Mouse (Mus musculus) erythroblast, embryonic 14.5 days (primary cell): Measurements from ENCODE around the gene Tatdn3. TPM values are rescaled to one million over a fixed set of nuclear protein-coding genes. Genes with fewer than 3 reads are reported as not detected.
"Not testable (repeated sequence)": the region's sequence is repeated elsewhere in the genome, so short reads cannot be mapped to it uniquely, and the experiment has no call there.

Experiments used
- H3K27me3 ChIP-seq: 2 replicates; pipeline ENCODE4 v1.6.1; 2012; ENCODE audit warnings: inconsistent platforms; ENCODE audit not compliant: control insufficient read depth
- H3K36me3 ChIP-seq: 2 replicates; pipeline ENCODE4 v1.6.1; 2012; ENCODE audit warnings: mild to moderate bottlenecking, inconsistent platforms; ENCODE audit not compliant: control insufficient read depth
- H3K4me1 ChIP-seq: 2 replicates; pipeline ENCODE4 v1.6.1; 2012; ENCODE audit warnings: inconsistent platforms; ENCODE audit not compliant: control insufficient read depth
- H3K4me3 ChIP-seq: replicated peaks from 2 replicates; pipeline ENCODE3; 2012; ENCODE audit warnings: moderate library complexity, mild to moderate bottlenecking, inconsistent platforms
- H3K9me3 ChIP-seq: 2 replicates; pipeline ENCODE4 v1.6.1; 2012; ENCODE audit warnings: low read length, inconsistent platforms, mixed read lengths; ENCODE audit not compliant: control insufficient read depth
- GATA1 ChIP-seq: IDR thresholded peaks from 2 replicates; pipeline ENCODE4 v1.6.1; 2012; ENCODE audit warnings: low read length, inconsistent platforms, mixed read lengths
- TAL1 ChIP-seq: IDR thresholded peaks from 3 replicates; pipeline ENCODE4 v1.6.1; 2012; ENCODE audit warnings: low read length, inconsistent platforms, mixed read lengths
- polyA plus RNA-seq: library from polyadenylated mRNA; stranded (reverse); fragments of >175 nt; gene quantifications from 2 replicates; pipeline ENCODE4 v1.2.3, GENCODE M21; 2012

Gene Tatdn3
- polyA plus RNA-seq, 1 experiment, result 0.04 TPM

- TF ChIP-seq TAL1 (no peak), GATA1 (no peak)
- Histone ChIP-seq H3K36me3 (peaks cover 3% of the 10 kb centered on the region), H3K9me3 (peaks cover 2% of the 10 kb centered on the region; the same call in 1 of the 2 replicates), H3K4me1 (peaks cover 11% of the 10 kb centered on the region), H3K27me3 (no peaks in the 10 kb centered on the region), H3K4me3 (no peak overlapping the region)
Observed at GRCm38 (mm10) chr1:191046231-191046824, 16.4 kb downstream of the Tatdn3 start.

DNA sequence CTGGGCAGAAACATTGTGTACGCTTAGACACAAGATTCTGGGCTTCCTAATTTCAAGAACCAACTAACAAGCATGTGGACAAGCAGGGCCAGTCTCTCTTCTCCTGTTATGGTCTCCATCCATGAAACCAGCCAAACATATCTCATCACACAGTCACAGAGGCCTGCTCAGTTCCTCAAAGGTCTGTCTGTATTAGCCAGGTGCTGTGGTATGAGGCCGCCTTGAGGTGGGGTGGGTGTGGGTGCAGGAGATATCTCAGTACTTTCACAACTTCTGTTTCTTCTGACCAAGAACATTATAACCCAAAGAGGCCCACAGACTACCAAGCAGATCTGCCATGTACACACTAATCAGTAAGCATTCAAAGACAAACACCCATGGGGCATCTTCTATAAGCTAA is 17.5 kb downstream of the Tatdn3 start:
- Histone ChIP-seq H3K4me3 (no peak overlapping the region), H3K36me3 (no peaks in the 10 kb centered on the region), H3K4me1 (peaks cover 11% of the 10 kb centered on the region), H3K27me3 (no peaks in the 10 kb centered on the region), H3K9me3 (no peaks in the 10 kb centered on the region)
- TF ChIP-seq GATA1, result no peak
- TF ChIP-seq TAL1, result no peak

- TF ChIP-seq TAL1 (no peak), GATA1 (no peak)
- no peaks in the 10 kb centered on the region for H3K27me3 ChIP-seq
- H3K36me3 ChIP-seq, result no peaks in the 10 kb centered on the region
- peaks cover 11% of the 10 kb centered on the region for H3K4me1 ChIP-seq
- no peaks in the 10 kb centered on the region for H3K9me3 ChIP-seq
- no peak overlapping the region for H3K4me3 ChIP-seq
Observed at GRCm38 (mm10) chr1:191042688-191043087, 20.0 kb downstream of the Tatdn3 start.

DNA sequence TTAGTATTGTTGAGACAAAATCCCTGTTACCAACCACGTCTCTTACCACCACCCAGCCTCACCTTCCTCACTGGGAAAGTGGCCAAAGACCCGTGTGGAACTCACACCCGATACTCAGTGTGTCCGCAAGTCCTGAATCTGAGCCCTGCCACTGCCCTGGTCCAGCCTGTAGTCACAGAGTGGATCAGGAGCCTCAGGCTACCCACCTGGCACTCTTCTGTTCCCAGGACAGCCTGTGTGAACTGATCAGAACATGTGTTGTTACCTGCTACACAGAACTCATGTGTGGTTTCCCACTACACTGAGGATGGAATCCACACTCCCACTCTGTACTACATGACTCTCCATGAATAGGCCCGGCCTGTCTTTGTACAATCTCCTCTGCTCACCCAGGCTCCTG is 20.6 kb downstream of the Tatdn3 start:
- TF ChIP-seq GATA1 (no peak), TAL1 (no peak)
- H3K9me3 ChIP-seq, result no peaks in the 10 kb centered on the region
- H3K36me3 ChIP-seq, result no peaks in the 10 kb centered on the region
- H3K27me3 ChIP-seq, result no peaks in the 10 kb centered on the region
- peaks cover 11% of the 10 kb centered on the region for H3K4me1 ChIP-seq
- H3K4me3 ChIP-seq, result no peak overlapping the region

- Histone ChIP-seq H3K4me3 (no peak overlapping the region), H3K4me1 (peaks cover 11% of the 10 kb centered on the region), H3K36me3 (no peaks in the 10 kb centered on the region), H3K9me3 (no peaks in the 10 kb centered on the region), H3K27me3 (peaks cover 2% of the 10 kb centered on the region; the same call in 1 of the 2 replicates)
- TF ChIP-seq GATA1 (no peak), TAL1 (no peak)
Observed at GRCm38 (mm10) chr1:191041352-191041751, 21.4 kb downstream of the Tatdn3 start.

- TF ChIP-seq TAL1 (no peak), GATA1 (no peak)
- no peaks in the 10 kb centered on the region for H3K36me3 ChIP-seq
- no peaks in the 10 kb centered on the region for H3K9me3 ChIP-seq
- H3K4me1 ChIP-seq, result peaks cover 8% of the 10 kb centered on the region
- H3K4me3 ChIP-seq, result no peak overlapping the region
- peaks cover 7% of the 10 kb centered on the region; the same call in 1 of the 2 replicates for H3K27me3 ChIP-seq
Observed at GRCm38 (mm10) chr1:191037999-191038398, 24.7 kb downstream of the Tatdn3 start.

- Histone ChIP-seq H3K27me3 (peaks cover 7% of the 10 kb centered on the region; the same call in 1 of the 2 replicates), H3K9me3 (no peaks in the 10 kb centered on the region), H3K4me3 (no peak within 1 kb of the TSS), H3K4me1 (no peaks in the 10 kb centered on the region), H3K36me3 (no peaks in the 10 kb centered on the region)
- TF ChIP-seq GATA1 (no peak), TAL1 (no peak)
Observed at GRCm38 (mm10) chr1:191036554-191037334, 26.0 kb downstream of the Tatdn3 start, which contains the start of gene Spata45. Gene Spata45, plus strand, starts transcription at chr1:191036639.

DNA sequence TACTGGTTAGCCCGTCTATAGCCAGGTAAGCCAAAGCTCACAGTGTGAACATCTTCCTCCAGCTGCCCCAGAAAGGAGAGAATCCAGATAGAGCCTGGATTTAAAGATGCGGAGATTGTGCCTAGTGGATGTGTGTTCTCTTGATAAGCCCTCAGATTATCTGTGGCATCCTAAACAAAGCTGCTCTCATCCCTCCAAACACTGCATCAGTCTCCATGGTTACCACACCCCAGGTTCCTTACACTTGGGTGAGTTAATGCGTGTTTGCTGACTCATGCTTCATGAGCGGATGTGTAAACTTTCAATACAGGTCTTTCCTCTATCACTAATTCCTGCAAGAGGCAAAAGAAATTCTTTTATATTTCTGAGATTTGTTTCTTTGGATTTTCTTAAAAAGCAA is 27.1 kb downstream of the Tatdn3 start:
- no peak for TF ChIP-seq GATA1
- no peak for TF ChIP-seq TAL1
- H3K9me3 ChIP-seq, result no peaks in the 10 kb centered on the region

DNA sequence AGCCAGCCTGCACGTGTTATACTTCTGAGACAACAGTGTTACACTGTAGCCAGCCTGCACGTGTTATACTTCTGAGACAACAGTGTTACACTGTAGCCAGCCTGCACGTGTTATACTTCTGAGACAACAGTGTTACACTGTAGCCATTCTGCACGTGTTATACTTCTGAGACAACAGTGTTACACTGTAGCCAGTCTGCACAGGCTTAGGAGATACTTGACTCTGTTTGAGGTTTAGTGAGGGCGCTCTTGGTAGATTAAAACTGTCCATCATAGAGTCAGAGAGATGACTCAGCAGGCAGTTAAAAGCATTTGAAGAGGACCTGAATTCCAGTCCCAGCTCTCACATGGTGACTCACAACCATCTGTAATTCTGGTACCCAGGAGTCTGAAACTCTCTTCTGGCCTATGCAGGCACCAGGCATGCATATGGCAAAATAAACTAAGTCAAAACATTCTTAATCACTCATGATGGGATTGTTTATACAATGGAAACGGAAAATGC is 31.8 kb downstream of the Tatdn3 start:
- H3K4me3 ChIP-seq, result not testable (repeated sequence)

More for the DNA sequence above, 27.1 kb downstream of the Tatdn3 start:
- H3K4me3 ChIP-seq, result no peak overlapping the region
- no peaks in the 10 kb centered on the region for H3K4me1 ChIP-seq
- no peaks in the 10 kb centered on the region for H3K36me3 ChIP-seq
- H3K27me3 ChIP-seq, result peaks cover 7% of the 10 kb centered on the region; the same call in 1 of the 2 replicates

More for the DNA sequence above, 31.8 kb downstream of the Tatdn3 start:
- not testable (repeated sequence) for H3K36me3 ChIP-seq, H3K27me3 ChIP-seq, H3K9me3 ChIP-seq
- H3K4me1 ChIP-seq, result peaks cover 11% of the 10 kb centered on the region
